In genomic region chr3:27270160-27270962, GRCm38 (mm10) we compare ENCODE assay signal across 9 mouse cellular contexts. TPM values are rescaled to one million over a fixed set of nuclear protein-coding genes. Genes with fewer than 3 reads are reported as not detected.
DNase-seq lines count a peak whose midpoint lies in the region; ATAC-seq and TF ChIP-seq lines count a peak whose summit lies in the region.
"Had no signal": no experiment of that assay in that cellular context is flagged by ENCODE, and none has a peak within 500 bp of the region (broad histone marks: within the 10 kb centered on the region; RNA-seq: fewer than 3 reads in every experiment).

No protein-coding gene starts in this region.

- H3K36me3 ChIP-seq in testis, adult 2 months (ENCODE audit: control insufficient read depth, insufficient read depth, low read length), result no peaks in the 10 kb centered on the region
- H3K36me3 ChIP-seq in liver, embryonic 16.5 days (ENCODE audit: control insufficient read depth, insufficient read depth), result no peaks in the 10 kb centered on the region
- H3K36me3 ChIP-seq: embryonic facial prominence, embryonic 15.5 days had no signal

- intact Hi-C loops in left cerebral cortex, postnatal 36 days (cut with DNase I), result no loop called here

- ATAC-seq in common myeloid progenitor, adult 5-6 weeks (replicated peaks; ENCODE audit: low read depth, poor library complexity, severe bottlenecking), result peak; percentile 91
- peak; percentile 71 for ATAC-seq in liver, embryonic 16.5 days (ENCODE audit: low read depth)

- no peak for DNase-seq in testis, postnatal 10 days (ENCODE audit: low spot score)
- peak; percentile 77 for DNase-seq in induced T-regulatory cell, adult 2 months (ENCODE audit: low read depth)
- DNase-seq in testis, postnatal 14 days (ENCODE audit: low spot score), result peak; percentile 16
- DNase-seq in cerebellum, postnatal 14 days, result no peak
- DNase-seq in left cerebral cortex, postnatal 36 days (ENCODE audit: low spot score in 2 of 2), result no peak

- TF ChIP-seq POLR2A in testis, adult 2 months (IDR thresholded peaks at IDR 0.05; ENCODE audit: control insufficient read depth, low read depth, low read length), result no peak

- no peaks in the 10 kb centered on the region for H3K9me3 ChIP-seq in liver, embryonic 16.5 days (replicated peaks; ENCODE audit: control insufficient read depth, low read length)
- H3K9me3 ChIP-seq: embryonic facial prominence, embryonic 15.5 days had no signal

- H3K9ac ChIP-seq in liver, embryonic 16.5 days (ENCODE audit: low read depth, low read length), result no peak overlapping the region
- H3K9ac ChIP-seq: embryonic facial prominence, embryonic 15.5 days had no signal

- WGBS in liver, embryonic 16.5 days (ENCODE audit: insufficient replicate concordance), result 14% methylated on average over 11 of the region's 11 CpGs

- H3K27ac ChIP-seq in testis, adult 2 months (ENCODE audit: control insufficient read depth, insufficient read depth, low read depth, low read length), result no peak overlapping the region
- peak overlapping the region; percentile 37; the same call in 1 of the 2 replicates for H3K27ac ChIP-seq in liver, embryonic 16.5 days (ENCODE audit: low read length)
- H3K27ac ChIP-seq: embryonic facial prominence, embryonic 15.5 days had no signal

- H3K27me3 ChIP-seq in testis, adult 2 months (ENCODE audit: control insufficient read depth, insufficient read depth, low read length), result no peaks in the 10 kb centered on the region
- no peaks in the 10 kb centered on the region for H3K27me3 ChIP-seq in liver, embryonic 16.5 days (ENCODE audit: control insufficient read depth, insufficient read depth, low read depth, low read length)
- H3K27me3 ChIP-seq: embryonic facial prominence, embryonic 15.5 days had no signal

- H3K4me2 ChIP-seq in liver, embryonic 16.5 days (ENCODE audit: low read depth, low read length), result peak overlapping the region; percentile 30; the same call in 1 of the 2 replicates
- H3K4me2 ChIP-seq: embryonic facial prominence, embryonic 15.5 days had no signal

- H3K4me3 ChIP-seq in testis, adult 2 months (ENCODE audit: control insufficient read depth, low read depth, low read length), result no peak overlapping the region
- no peak overlapping the region for H3K4me3 ChIP-seq in liver, embryonic 16.5 days (ENCODE audit: low read depth, low read length)
- H3K4me3 ChIP-seq: embryonic facial prominence, embryonic 15.5 days had no signal

- TF ChIP-seq CTCF in testis, adult 2 months (IDR thresholded peaks at IDR 0.05; ENCODE audit: control insufficient read depth, insufficient read depth, insufficient replicate concordance, low read depth, low read length), result peak; percentile 12; the same call in 1 of the 2 replicates

- no peaks in the 10 kb centered on the region for H3K4me1 ChIP-seq in testis, adult 2 months (ENCODE audit: control insufficient read depth, insufficient read depth, low read length)
- no peaks in the 10 kb centered on the region; the same call in 1 of the 2 replicates for H3K4me1 ChIP-seq in liver, embryonic 16.5 days (ENCODE audit: control insufficient read depth, low read depth, low read length)
- H3K4me1 ChIP-seq: embryonic facial prominence, embryonic 15.5 days had no signal

RNA-seq across cellular contexts. Expression of gene Tnfsf10, which starts 46.5 kb away (rescaled TPM):
- polyA plus RNA-seq in testis, adult 2 months (2012; rRNA removed), result 0.12 and 0.21 TPM in 2 replicates
- 10.2 and 13.8 TPM in 2 replicates for total RNA-seq in common myeloid progenitor, adult 5-6 weeks (2017)
- 0.15 and 0.17 TPM in 2 replicates for polyA plus RNA-seq in liver, embryonic 16.5 days (2015; fragmentation: Nextera tagmentation; extraction: Ambion mirVana)
- total RNA-seq in left cerebral cortex, postnatal 36 days (2021), result 1 to 10 TPM; 1.1 to 1.5 TPM

Comparison
In these comparisons a context has a peak if more than half of its experiments do, and no peak if none do; other contexts are left out.
1. DNase-seq: peak in induced T-regulatory cell, adult 2 months (single experiment) and testis, postnatal 14 days (single experiment); none in testis, postnatal 10 days (single experiment), cerebellum, postnatal 14 days (0 of 2) and left cerebral cortex, postnatal 36 days (0 of 2).